Mouse (Mus musculus): ENCODE results near the gene Bag1. TPM values are rescaled to one million over a fixed set of nuclear protein-coding genes. Genes with fewer than 3 reads are reported as not detected.

Bag1 gene
- 159 TPM for polyA plus RNA-seq (2017; shearing (Covaris generic))

DNA sequence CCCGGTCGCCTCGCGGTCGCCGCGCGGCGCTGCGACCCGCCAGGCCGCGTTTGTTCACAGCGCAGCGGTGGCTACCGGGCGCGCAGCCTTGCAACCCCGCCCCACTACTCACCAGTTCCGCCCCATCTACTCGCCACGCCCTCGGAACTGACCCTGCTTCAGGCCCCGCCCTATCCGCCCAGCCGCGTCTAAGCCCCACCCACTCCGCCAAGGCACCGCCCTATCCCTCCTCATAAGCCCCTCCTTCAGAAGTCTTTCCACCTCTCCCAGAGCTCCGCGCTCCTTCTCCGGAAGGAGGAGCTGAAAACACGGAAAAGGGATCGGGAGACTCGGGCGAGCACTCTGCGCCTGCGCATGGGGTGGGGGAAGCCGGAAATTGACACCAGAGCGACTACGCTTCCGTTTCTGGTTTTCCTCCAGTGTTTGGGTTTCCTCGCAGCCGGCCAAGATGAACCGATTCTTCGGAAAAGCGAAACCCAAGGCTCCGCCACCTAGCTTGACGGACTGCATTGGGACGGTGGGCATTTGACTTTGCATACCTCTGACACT is at the start of gene Bag1, which contains the start of gene Chmp5:
Gene Bag1, minus strand, starts transcription at position 135 of the 549 bp plus-strand sequence.
Gene Chmp5, plus strand, starts transcription at position 248 of the 549 bp plus-strand sequence.

DNA sequence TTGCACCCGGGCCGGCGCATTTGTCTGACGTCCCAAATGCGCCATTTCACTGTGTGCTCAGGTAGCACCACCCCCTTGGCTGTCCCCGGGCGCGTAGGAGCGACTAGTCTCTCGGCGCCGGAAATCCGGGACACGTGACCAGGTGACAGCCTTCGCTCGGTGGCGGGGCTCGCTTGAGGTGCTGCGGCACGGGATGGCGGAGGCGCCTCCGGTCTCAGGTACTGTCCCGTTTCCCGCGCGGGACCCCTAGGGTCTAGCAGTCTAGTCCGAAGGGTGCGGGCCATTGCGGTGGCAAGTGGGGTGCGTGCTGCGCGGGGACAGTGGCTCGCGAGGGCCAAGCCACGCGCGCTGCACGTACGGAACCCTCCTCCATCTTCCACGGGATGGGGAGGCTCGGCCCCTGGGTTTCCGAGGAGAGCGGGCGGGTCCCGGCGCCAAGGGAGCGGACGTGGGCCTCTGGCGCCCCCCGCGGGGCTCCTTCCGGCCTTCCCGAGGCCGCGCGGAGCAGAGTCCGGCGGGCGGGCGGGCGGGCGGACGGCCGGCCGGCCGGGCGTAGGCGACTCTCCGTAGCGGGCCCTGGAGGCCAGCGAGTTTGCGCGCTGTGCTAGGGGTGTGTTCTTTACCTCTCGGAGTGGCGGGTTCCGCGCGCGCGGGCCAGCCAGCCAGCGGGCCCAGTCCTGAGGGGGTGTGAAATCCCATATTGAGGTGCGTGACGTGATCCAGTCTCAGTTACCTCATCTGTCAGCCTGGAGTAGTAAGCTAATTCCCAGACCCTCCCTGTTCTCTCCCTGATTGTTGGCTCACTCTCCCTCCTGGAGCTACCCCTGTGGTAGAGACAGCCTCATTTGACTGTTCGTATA is 23.0 kb upstream of the Bag1 start, which contains the start of gene Nfx1:
Gene Nfx1, plus strand, starts transcription at position 65 of the 860 bp plus-strand sequence.

DNA sequence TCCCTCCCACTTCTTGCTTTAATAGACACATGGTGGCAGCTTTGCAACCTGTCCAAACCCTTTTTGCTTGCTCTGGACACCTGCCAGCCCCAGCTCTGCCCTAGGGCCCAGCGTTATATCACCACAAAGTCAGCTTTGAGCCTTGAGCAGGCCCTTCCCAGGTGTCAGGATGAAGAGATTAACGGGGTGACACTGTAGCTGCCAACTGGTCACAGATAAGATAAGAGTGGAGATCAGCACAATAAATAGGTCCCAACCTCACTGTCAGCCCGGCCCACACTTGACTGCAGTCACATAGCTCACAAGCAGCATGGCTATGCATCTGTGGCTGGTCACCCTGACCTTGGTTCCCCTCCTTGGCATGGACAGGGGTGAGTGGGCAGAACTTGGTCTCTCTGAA is 28.3 kb downstream of the Bag1 start, which contains the start of gene Spink4:
Gene Spink4, plus strand, starts transcription at position 268 of the 400 bp plus-strand sequence.

Other genes with a start within 250 kb of the Bag1 start
- gene Aptx, start 245.1 kb downstream of the Bag1 start, polyA plus RNA-seq (2017; shearing (Covaris generic)): 27.3 TPM
- 648 TPM for gene Dnaja1, start 226.1 kb downstream of the Bag1 start, polyA plus RNA-seq (2017; shearing (Covaris generic))
- gene Smu1, start 190.4 kb downstream of the Bag1 start, polyA plus RNA-seq (2017; shearing (Covaris generic)): 116 TPM
- gene B4galt1, start 94.3 kb downstream of the Bag1 start, polyA plus RNA-seq (2017; shearing (Covaris generic)): 153 TPM
- gene Spink4, start 28.2 kb downstream of the Bag1 start, polyA plus RNA-seq (2017; shearing (Covaris generic)): not detected
- 40.6 TPM for gene Chmp5, start 113 bp upstream of the Bag1 start, polyA plus RNA-seq (2017; shearing (Covaris generic))
- gene Nfx1, start 22.6 kb upstream of the Bag1 start, polyA plus RNA-seq (2017; shearing (Covaris generic)): 130 TPM
- not detected for gene Aqp7, start 99.8 kb upstream of the Bag1 start, polyA plus RNA-seq (2017; shearing (Covaris generic))
- 12.3 TPM for gene Aqp3, start 149.9 kb upstream of the Bag1 start, polyA plus RNA-seq (2017; shearing (Covaris generic))
- 47.8 TPM for gene Nol6, start 176.2 kb upstream of the Bag1 start, polyA plus RNA-seq (2017; shearing (Covaris generic))
- gene Ube2r2, start 187.4 kb upstream of the Bag1 start, polyA plus RNA-seq (2017; shearing (Covaris generic)): 131 TPM

Data from naive thymus-derived CD4-positive, alpha-beta T cell, adult 5 months (primary cell).